Mouse (Mus musculus) megakaryocyte, embryonic 14.5 days (primary cell): ENCODE results near the gene Ptcd1. TPM values are rescaled to one million over a fixed set of nuclear protein-coding genes. Genes with fewer than 3 reads are reported as not detected.
"Not testable (repeated sequence)": the region's sequence is repeated elsewhere in the genome, so short reads cannot be mapped to it uniquely, and the experiment has no call there.

Experiments
- H3K27me3 ChIP-seq: replicated peaks from 2 replicates; pipeline ENCODE3; 2012; ENCODE audit warnings: inconsistent platforms
- H3K36me3 ChIP-seq: replicated peaks from 2 replicates; pipeline ENCODE3; 2012; ENCODE audit warnings: low read length, inconsistent platforms, mixed read lengths
- H3K4me1 ChIP-seq: 2 replicates; pipeline ENCODE4 v1.6.1; 2012; ENCODE audit warnings: inconsistent platforms
- H3K4me3 ChIP-seq: replicated peaks from 2 replicates; pipeline ENCODE3; 2012; ENCODE audit warnings: moderate library complexity, mild to moderate bottlenecking, inconsistent platforms
- H3K9me3 ChIP-seq: 2 replicates; pipeline ENCODE4 v1.6.1; 2012; ENCODE audit warnings: inconsistent platforms
- FLI1 ChIP-seq: IDR thresholded peaks from 2 replicates; pipeline ENCODE4 v1.6.1; 2012; ENCODE audit warnings: low read length, inconsistent platforms, mixed read lengths
- GATA1 ChIP-seq: IDR thresholded peaks from 3 replicates; pipeline ENCODE4 v1.6.1; 2012; ENCODE audit warnings: mixed read lengths, low read length, inconsistent platforms, borderline replicate concordance
- polyA plus RNA-seq: library from polyadenylated mRNA; stranded (reverse); fragments of >175 nt; gene quantifications from 2 replicates; pipeline ENCODE4 v1.2.3, GENCODE M21; 2012; ENCODE audit warnings: low replicate concordance; ENCODE audit not compliant: insufficient read depth

Ptcd1 gene
- 9.4 and 10.7 TPM in 2 replicates for polyA plus RNA-seq

GRCm38 (mm10) chr5:145166536-145167305, at the start of gene Ptcd1, which contains the start of gene Cpsf4:
Gene Ptcd1, minus strand, starts transcription at chr5:145167108.
Gene Cpsf4, plus strand, starts transcription at chr5:145167213.
- Histone ChIP-seq H3K27me3 (no peaks in the 10 kb centered on the region), H3K9me3 (no peaks in the 10 kb centered on the region), H3K4me3 (peak within 1 kb of the TSS; percentile 98), H3K36me3 (peaks cover 56% of the 10 kb centered on the region), H3K4me1 (peaks cover 58% of the 10 kb centered on the region)
- TF ChIP-seq GATA1 (no peak), FLI1 (no peak)

GRCm38 (mm10) chr5:145214679-145215078, 47.8 kb upstream of the Ptcd1 start:
- no peak for TF ChIP-seq FLI1
- no peak for TF ChIP-seq GATA1
- Histone ChIP-seq H3K27me3 (no peaks in the 10 kb centered on the region), H3K36me3 (peaks cover 85% of the 10 kb centered on the region)

GRCm38 (mm10) chr5:145213505-145213904, 46.6 kb upstream of the Ptcd1 start:
- H3K9me3 ChIP-seq: no peaks in the 10 kb centered on the region
- TF ChIP-seq FLI1 (no peak), GATA1 (no peak)
- H3K4me1 ChIP-seq: no peaks in the 10 kb centered on the region
- no peaks in the 10 kb centered on the region for H3K27me3 ChIP-seq
- no peak overlapping the region for H3K4me3 ChIP-seq
- H3K36me3 ChIP-seq: peaks cover 83% of the 10 kb centered on the region

More at GRCm38 (mm10) chr5:145214679-145215078, 47.8 kb upstream of the Ptcd1 start:
- Histone ChIP-seq H3K4me1 (no peaks in the 10 kb centered on the region), H3K9me3 (no peaks in the 10 kb centered on the region), H3K4me3 (no peak overlapping the region)

DNA sequence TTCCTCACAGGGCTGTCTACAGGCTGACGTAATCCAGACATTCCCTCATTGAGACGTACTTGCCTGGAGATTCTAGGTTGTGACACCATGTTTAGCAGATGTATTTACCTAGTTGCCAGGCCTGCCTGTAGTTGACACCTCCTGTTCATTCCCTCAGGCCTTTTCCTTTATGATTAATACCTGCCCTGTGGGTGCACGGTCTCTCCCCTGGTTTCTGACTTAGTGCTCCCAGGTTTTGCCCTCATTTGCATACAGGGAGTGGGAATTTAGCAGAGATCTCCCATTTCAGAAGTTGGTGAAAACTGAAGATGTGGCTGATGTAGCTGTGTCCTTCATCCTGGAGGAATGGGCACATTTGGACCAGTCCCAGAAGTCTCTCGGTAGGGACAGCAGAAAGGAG, 45.3 kb upstream of the Ptcd1 start:
- 0 out of 2 replicates have a peak, but pooled peaks cover 3% of the 10 kb centered on the region for H3K4me1 ChIP-seq
- H3K9me3 ChIP-seq: no peaks in the 10 kb centered on the region
- no peak overlapping the region for H3K4me3 ChIP-seq
- H3K27me3 ChIP-seq: no peaks in the 10 kb centered on the region
- H3K36me3 ChIP-seq: peaks cover 82% of the 10 kb centered on the region
- TF ChIP-seq GATA1: no peak
- no peak for TF ChIP-seq FLI1

DNA sequence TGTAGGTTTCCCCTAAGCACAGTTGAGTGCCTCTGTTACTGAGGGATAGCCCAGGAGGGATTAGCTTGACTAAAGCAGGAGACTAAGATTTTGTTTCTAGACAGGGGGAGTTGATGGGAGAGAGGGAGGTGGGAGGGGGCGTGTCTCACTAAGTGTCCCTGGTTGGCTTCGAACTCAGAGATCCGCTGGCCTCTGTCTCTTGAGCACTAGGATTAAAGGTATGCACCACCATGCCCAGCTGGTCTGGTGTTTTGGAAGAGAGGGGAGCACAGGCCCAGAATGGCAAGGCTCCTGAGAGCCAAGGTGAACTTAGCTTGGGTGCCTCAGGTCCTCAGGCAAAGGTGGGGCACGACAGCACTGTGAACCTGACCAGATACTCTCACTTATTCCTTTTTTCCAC, 44.4 kb upstream of the Ptcd1 start:
- Histone ChIP-seq H3K9me3 (no peaks in the 10 kb centered on the region), H3K36me3 (peaks cover 83% of the 10 kb centered on the region), H3K4me1 (peaks cover 3% of the 10 kb centered on the region; the same call in 1 of the 2 replicates), H3K27me3 (no peaks in the 10 kb centered on the region), H3K4me3 (no peak overlapping the region)
- TF ChIP-seq FLI1: no peak
- no peak for TF ChIP-seq GATA1

DNA sequence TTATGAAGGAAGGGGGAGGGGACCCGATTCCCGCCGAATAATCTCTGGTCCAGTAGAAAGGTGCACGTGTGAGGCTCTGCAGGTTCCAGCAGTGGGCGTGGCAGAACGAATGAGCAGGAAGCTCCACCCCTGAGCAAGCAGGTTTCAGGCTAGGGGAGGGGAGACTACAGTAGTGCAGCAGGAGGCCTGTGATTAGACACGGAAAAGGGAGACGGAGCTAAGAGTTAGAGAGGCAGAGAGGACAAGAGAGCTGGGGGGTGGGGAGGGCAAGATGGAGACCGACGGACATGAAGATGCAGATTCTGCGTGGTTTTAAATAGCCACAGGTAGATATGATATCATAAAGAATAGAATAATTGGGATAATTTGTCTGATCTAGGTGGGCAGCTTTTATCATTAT, 41.5 kb upstream of the Ptcd1 start:
- not testable (repeated sequence) for H3K4me3 ChIP-seq, H3K9me3 ChIP-seq, H3K27me3 ChIP-seq
- Histone ChIP-seq H3K36me3 (peaks cover 60% of the 10 kb centered on the region), H3K4me1 (peaks cover 14% of the 10 kb centered on the region)

- no peaks in the 10 kb centered on the region for H3K27me3 ChIP-seq
- TF ChIP-seq GATA1 (no peak), FLI1 (no peak)
- peaks cover 16% of the 10 kb centered on the region for H3K4me1 ChIP-seq
- no peaks in the 10 kb centered on the region for H3K9me3 ChIP-seq
- peaks cover 55% of the 10 kb centered on the region for H3K36me3 ChIP-seq
- no peak overlapping the region for H3K4me3 ChIP-seq
Observed at GRCm38 (mm10) chr5:145207954-145208353, 41.0 kb upstream of the Ptcd1 start.

DNA sequence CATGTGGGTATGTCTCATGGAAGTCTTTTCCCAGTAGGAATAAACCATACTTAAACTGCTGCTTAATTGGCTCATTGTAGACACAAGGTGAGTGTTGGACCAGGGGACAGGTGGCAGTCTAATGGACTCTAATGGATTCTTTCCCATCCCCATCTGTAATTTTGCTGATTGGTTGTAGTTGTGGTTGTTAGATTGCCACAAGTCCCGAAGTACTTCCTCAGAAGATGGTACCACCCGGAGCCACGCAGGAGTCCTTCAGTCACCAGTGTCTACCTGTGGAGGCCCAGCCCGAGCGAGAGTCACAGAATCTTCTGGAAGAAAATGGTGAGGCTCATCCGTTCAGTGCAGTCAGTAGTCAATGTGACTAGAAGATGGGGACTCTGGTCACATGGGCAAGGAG, 40.5 kb upstream of the Ptcd1 start:
- H3K9me3 ChIP-seq: no peaks in the 10 kb centered on the region
- peaks cover 50% of the 10 kb centered on the region for H3K36me3 ChIP-seq
- no peak overlapping the region for H3K4me3 ChIP-seq
- no peaks in the 10 kb centered on the region for H3K27me3 ChIP-seq
- TF ChIP-seq FLI1 (no peak), GATA1 (no peak)
- H3K4me1 ChIP-seq: peaks cover 19% of the 10 kb centered on the region

DNA sequence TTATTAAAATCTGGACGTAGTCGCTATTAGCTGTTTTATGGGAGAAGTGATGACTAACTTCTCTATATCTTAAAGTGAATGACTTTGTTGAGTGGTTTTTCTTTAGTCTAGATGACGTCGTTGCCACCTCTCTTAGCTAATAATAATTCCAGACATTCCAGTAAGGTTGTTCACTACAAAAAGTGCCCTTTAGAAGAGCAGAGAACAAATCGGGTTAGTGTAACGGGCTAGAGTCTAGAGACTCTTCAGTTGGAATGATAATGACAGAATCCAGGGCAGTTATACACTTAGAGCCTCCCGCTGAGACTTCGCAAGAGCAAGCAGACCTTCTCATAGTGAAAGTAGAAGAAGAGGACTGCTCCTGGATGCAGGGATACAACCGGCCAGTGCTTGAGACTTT, 38.1 kb upstream of the Ptcd1 start:
- H3K4me3 ChIP-seq: peak overlapping the region; percentile 93
- no peaks in the 10 kb centered on the region for H3K9me3 ChIP-seq
- TF ChIP-seq FLI1 (no peak), GATA1 (no peak)
- no peaks in the 10 kb centered on the region for H3K27me3 ChIP-seq
- H3K36me3 ChIP-seq: peaks cover 28% of the 10 kb centered on the region
- peaks cover 29% of the 10 kb centered on the region for H3K4me1 ChIP-seq

DNA sequence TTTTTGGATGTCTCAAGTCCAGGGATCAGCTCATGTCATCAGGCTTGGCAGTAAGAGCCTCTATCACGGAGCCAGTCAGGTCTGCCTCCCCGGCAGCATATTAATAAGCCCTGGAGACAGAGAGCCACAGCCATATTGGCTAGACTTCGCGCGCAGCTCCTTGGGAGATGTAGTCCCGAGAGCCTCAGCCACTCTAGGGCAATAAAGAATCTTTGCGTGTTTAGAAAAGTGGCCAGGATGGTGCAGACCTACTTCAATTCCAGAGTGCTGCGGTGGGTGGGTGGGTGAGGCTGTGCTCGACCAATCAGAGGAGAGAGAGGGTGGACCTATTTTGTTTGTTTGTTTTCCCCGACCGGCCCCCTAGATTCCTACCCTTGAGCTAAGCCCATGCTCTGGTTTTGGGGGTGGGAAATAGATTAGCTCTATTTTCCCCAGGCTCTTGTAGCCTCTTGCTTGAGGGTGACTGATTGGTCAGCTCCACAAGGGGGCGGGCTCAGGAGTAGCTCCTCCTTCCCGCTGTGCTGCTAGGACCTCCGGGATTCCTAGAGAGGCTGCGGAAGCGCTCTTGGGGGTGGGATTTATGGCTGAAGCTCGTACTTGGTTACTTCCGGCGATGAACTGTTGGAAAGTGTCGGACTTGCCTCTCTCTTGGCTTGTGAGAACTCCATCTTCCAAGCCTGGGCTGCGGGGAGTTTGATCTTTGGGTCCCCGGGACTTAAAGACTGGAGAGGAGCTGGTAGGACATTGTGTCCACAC, 37.2 kb upstream of the Ptcd1 start, which contains the start of gene Zkscan5:
Gene Zkscan5, plus strand, starts transcription at position 627 of the 756 bp plus-strand sequence.
- H3K36me3 ChIP-seq: peaks cover 26% of the 10 kb centered on the region
- H3K9me3 ChIP-seq: no peaks in the 10 kb centered on the region
- H3K4me3 ChIP-seq: peak within 1 kb of the TSS; percentile 93
- TF ChIP-seq GATA1: no peak
- TF ChIP-seq FLI1: 0 out of 2 replicates have a peak, but pooled peaks have one; percentile 56
- H3K4me1 ChIP-seq: peaks cover 38% of the 10 kb centered on the region
- H3K27me3 ChIP-seq: no peaks in the 10 kb centered on the region
